Mouse (Mus musculus) yolk sac, embryonic 10.5 days (tissue): ENCODE measurements around the gene Nipbl.
"Not testable (repeated sequence)": the region's sequence is repeated elsewhere in the genome, so short reads cannot be mapped to it uniquely, and the experiment has no call there.

Experiments used
- DNase-seq: peaks from one replicate; pipeline ENCODE4 v3.0.0-alpha.2; 2017; ENCODE audit warnings: low spot score

The Nipbl gene

DNA sequence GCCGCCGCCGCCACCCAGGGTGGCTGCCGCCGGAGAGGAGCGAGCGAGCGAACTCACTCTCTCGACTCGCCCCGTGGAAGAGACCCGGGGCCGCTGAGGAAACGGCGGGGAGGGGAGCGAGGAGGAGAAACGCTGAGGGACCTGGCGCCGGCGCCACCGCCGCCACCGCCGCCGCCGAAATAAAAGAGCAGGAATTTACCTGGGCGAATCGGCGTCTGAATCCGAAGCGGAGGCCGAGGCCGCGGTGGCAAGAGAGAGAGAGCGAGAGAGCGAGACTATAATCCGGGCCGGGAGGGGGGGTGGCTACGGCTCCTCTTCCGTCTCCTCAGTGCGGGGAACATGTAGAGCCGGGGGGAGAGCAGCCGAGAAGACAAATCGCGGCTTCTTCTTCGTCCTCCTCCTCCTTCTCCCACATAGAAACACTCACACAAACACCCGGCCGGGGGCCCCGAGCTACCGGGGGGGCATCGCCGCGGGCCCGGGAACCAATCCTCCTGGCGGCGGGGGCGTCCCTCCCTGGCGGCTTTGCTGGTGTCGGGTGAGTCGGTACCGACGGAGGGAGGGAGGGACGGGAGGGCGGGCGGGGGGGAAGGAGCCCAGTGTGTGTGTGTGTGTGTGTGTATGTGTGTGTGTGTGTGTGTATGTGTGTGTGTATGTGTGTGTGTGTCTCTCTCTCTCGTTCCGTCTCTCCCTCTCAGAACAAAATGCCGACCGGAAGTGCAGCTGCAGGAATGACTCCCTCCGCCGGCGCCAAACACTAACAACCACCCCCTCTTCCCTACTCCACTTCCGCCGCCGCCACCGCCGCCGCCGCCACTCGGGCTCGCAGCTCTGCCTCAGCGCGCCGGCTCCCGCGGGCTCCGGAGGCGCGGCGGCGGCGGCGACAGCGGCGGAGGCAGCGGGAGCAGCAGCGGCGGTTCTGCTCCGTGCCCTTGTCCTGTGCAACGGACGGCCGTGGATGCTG lies at the start of gene Nipbl:
TSS of gene Nipbl (minus strand) at position 538 of the 964 bp plus-strand sequence.
- DNase-seq = peak; percentile 93

DNA sequence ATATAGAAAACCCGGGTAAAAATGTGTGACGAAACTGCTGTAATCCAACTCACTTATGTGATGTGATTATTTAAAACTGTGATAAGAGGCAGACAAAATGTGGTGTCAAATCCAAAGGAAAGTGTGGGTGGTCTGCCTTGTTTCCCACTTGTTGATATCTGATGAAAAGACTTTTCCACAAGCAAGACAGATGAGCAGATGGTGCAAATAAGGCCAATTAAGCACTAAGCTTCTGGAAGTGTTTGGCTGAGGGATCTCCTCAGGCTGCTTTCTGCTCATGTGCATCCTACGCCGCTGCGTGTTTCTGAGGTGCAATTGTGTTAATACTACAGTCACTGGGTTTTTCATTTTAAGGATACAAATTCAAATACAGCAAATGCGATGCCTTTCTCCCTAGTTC lies 41.0 kb upstream of the Nipbl start:
- DNase-seq = no peak

DNA sequence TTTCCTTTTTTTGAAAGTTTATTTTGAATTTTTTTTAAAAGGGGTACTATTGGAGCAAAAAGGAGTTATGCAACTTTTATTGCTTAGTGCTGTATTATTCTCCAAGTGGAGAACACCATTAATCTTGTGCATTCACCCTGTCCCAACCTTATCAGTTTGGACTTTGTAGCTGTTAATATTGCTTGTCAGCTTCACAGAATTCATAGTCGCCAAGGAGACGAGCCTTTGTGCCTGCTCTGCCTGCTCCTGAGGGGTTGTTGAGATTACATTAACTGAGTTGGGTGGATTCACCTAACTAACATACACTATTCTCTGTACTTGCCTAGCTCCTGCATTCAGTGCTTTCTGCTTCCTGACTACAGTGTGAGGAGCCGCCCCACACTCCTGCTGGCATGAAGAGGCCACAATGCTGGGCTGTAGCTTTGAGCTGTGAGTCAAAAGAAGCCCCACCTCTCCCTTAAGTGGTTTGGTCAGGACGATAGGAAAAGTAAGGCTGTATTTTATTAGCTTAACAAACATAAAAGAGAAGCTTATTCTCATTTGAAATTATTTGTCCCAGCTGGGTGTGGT lies 24.8 kb upstream of the Nipbl start:
- DNase-seq = no peak

DNA sequence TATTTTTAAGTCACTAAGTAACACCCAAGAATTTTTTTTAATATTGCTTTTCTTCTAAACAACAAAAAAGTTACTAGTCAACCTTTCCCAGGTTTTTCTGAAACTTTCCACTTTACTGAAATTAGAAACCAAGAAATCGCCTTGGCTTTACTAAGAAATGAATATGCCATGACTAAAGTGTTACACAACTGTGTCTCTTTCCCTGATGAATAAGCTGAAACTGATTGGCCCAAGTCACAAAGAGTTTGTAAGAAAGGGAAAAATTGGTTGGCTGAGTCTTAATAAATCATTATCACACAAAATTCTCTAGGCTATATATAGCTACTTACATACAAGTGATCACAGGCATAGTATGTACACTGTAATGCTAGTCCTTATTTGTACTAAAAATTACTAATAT lies 19.3 kb upstream of the Nipbl start:
- no peak for DNase-seq

DNA sequence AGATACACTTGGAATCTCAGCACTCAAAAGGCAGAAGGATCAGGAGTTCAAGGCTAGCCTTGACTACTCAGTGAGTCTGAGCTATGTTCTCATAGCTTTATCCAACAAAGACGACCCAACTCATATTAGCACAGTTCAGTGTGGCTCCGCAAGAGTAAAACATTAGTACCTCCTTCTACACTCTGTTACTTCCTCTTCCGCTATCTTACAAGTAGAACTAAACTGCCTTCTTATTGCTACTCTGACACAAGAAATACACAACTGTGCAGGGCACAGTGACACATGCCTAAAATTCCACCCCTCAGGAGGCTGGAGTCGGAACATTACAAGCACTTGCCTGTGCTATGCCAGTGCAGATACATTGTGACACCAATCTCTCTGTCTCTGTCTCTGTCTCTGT lies 18.5 kb upstream of the Nipbl start:
- no peak for DNase-seq

DNA sequence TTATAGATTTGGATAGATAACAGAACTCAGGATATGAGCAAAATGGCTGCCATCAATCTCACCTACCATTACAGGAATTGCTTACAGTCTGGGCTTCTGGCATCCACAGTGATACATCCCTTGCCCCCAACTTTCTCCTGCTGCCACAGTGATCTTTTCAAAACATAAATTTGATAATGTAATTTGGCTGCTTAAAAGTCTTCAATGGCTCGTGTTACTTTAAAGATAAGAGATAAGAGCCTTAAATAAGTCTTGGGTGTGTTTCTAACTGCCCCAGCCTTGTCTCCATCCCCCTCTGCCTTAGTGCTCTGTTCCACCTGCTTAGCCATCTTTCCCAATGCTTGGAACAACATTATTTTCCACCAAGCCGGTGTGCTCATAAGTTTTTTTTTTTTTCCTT lies 16.6 kb upstream of the Nipbl start:
- no peak for DNase-seq

DNA sequence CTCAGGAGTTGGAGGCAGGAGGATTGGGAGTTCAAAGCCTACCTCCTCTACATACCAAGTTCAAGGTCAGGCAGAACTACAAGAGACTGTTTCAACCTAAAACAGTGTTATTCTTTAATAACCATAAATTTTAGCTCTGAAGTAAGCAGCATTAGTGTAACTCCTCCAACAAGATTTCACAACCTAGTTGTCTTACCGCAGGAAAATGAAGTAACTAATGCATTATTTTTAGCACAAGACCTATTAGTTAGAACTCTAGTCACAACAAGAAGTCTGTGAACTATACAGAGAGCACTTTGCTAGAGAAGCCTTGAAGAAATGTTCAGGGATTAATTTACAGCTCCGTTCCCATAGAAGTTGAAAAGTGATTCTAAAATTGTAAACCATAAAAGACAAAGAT lies 15.7 kb upstream of the Nipbl start:
- no peak for DNase-seq

DNA sequence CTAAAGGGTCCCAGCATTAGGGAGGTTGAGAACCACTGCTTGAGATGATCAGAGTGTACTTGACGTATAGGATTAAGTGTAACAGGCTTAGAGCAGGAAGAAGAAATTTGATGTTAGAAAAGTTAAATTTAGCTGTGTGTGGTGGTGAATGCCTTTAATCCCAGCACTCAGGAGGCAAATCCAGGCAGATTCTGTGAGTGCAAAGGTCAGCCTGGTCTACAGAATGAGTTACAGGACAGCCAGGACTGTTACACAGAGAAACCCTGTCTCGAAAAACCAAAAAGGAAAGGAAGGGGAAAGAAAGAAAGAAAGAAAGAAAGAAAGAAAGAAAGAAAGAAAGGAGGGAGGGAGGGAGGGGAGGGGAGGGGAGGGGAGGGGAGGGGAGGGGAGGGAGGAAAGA lies 12.0 kb upstream of the Nipbl start:
- DNase-seq = not testable (repeated sequence)

DNA sequence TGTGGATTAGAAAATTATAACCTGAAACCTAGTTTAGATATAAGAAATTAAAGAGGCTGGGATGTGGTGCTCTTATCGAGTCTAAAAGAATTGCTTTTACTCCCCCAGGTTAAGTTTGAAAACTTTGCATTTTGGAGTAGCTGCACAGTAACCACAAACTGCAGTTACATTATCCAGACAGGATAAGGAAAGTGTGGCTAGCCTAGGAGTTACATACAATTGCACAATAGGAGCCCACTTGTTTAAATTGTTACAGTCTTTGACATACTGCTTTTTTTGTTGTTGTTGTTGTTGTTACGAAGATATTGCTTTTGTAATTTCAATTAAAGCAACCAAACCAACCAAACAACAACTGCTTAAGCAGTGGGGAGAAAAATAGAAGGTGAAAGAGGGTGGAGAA lies 11.2 kb upstream of the Nipbl start:
- no peak for DNase-seq

DNA sequence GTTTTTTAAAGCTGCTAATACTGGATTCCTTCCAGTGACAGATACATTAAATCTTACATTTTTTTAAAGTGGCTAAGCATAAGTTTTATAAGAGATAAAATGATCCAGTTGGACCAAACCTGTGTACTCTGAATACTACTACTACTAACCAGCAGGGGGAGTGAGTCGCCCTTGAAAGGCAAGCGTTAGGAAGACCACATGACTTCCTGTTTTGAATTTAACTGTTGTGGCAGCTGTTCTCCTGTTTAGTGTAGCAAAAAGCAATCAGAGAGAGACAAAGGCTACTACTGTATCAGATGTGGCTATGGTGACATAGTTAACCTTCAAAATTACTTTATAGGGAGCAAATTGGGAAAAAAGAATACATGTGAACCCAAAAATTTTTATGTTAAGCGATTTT lies 6.8 kb upstream of the Nipbl start:
- no peak for DNase-seq

DNA sequence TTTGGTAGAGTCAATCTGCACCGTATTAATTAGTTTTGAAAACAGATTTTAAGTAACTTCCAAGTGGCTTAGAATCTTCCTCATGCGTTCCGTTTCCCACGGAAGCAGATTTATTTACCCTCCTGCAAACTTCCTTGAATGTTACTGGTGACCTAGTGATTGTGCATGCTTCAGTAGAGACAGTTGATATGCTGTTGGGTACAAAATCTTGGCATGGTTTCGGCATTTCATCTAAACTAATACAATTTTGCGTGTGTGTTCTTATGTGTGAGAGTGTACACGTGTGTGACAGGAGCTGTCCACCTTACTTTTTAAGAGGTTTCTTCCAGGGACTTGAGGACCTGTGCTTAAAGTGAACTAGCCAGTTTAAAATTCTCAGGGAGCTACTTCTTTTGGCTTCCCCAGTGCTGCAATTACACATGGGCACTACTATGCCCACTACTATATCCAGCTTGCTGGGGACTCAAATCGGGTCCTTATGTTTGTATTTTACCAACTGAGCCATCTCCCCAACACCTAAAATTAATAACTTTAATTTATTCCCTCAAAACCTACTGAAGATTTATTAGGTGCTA lies 3.0 kb upstream of the Nipbl start:
- no peak for DNase-seq

DNA sequence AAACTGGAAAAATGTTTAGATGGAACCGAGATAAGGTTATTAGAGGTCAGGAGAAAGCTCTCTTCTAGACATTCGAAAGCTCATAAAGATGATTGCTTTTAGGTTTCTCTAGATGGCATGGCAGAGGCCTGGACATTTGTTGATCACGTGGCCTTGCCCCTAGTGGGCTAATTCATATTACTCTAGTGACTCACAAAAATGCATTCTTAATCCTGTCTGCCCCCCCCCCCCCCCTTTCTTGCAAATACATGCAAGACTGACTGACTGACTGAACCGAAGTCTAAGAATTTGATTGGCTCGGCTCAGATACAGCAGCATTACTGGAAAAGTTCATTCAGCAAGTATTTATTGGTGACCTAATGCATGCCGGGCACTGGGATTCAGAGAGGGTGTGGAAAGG lies 2.2 kb upstream of the Nipbl start:
- peak; percentile 36 for DNase-seq

DNA sequence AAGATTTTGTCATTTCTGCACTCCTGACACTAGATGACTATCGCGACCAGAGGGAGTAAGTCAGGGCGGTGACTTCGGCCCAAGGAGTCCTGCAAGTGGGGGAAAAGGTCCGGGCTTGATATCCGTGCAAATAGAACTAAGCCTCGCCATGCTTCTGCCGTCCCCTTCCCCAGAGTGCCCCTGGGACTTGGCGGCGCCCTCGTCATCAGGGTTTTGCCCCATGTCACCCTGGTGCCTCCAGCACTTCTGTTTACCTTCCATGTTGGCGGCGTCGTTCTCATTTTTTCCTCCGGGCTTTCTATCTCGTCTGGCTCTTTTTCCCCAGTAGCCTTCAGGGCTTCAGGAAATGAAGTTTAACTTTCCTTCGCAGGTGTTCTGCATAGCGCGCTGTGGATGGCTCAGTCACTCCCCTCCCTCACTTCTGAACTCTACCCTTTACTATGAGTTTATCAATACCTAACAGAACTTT lies 1.7 kb upstream of the Nipbl start:
- peak; percentile 42 for DNase-seq

DNA sequence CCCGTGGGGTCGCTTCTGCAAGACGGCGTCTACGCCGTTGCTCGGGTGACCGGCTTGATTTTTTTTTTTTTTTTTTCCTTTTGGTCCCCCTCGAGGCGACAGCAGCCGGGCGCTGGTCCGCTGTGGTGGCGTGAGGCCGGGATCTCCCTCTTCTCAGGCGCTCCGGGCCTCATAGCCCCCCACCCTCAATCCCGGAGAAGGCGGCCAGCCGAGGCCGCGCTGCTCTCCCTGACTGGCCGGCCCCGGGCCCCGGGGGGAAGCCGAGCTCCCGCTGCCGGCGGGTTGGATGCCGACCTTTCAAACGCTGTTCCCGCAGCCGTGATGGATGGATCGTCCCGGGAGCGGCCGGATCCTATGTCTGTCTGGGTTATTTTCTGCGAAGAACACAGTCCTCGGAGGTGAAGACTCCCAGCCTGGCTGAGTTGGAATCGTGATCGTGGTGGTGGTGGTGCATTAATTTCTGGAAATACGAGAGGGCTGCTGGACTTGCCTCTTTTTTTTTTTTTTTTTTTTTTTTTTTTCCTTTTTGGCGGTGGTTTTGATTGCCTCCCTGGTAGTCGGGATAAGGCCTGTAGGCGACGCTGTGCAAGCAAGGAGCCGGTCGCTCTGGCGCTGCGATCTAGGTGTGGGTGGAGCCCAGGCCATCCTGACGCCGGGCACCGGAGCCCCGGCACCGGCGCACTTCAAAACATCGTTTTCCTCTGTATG lies 781 bp upstream of the Nipbl start:
- peak; percentile 75 for DNase-seq

DNA sequence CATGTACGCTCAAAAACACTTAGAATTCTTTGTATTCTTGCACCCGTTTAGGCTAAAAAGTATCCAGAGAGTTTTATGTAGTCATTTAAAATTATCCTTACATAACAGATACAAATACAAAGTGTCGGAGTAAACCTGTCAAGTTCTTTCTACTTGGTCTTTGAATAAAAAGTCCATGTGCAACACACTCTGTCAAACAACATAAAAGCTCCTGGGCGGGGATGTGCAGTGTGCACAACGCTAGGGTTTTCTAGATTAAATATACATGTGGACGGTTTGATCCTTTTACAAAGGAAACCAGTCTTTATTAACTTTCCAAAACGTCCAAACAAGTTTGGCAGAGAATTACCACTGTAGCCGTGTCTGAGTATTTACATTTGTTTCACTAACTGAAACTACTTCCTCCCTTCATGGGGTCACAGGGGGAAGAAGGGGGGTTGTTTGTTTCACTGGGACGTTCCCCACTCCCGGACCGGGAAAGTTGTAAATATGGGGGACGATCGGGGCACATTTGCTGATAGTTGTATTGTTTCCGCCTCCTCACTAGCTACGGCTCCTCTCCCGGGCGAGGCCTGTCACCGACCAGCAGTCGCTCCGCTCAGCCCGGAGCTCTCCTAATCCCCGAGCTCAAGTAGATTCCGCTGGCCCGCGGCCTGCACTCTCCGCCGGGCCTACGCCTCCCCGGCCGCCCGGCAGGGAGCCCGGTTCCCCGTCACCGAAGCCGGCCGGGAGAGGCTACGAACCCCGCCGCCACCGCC lies 916 bp downstream of the Nipbl start:
- peak; percentile 68 for DNase-seq

DNA sequence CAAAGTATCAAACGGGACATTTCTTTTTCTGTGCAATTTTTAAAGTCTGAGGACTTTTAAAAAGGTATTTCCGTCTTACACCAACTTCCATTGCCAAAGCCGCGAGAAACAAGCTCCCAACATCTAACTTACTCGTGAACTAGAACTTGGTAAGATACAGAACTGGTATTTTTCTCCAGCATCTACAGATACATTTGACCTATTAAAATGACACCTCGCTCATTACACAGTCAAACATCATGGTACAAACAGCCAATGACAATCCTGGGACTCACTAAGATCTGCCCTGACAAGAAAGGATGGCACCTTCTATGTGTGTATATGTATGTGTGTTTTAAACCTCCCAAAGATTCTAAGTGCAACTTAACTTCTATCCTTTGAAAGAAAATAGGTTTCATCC lies 1.5 kb downstream of the Nipbl start:
- no peak for DNase-seq

DNA sequence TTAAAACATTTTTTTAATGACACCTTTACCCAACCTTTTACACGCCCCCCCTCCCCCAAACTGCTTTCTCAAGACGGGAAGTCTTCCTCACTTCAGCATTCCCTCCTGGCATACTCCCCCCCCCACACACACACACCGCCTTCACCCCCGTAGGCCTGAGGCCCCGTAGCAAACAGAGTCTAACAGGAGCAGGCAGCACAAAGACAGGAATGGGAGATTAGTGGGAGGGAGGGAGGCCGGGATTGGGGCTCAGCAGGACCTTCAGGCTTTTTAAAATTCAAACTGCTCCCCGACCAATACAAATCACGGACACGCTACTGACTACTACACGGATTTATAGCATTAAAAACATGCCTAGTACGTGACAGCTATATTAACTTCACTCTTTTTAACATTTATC lies 2.1 kb downstream of the Nipbl start:
- DNase-seq = peak; percentile 42

DNA sequence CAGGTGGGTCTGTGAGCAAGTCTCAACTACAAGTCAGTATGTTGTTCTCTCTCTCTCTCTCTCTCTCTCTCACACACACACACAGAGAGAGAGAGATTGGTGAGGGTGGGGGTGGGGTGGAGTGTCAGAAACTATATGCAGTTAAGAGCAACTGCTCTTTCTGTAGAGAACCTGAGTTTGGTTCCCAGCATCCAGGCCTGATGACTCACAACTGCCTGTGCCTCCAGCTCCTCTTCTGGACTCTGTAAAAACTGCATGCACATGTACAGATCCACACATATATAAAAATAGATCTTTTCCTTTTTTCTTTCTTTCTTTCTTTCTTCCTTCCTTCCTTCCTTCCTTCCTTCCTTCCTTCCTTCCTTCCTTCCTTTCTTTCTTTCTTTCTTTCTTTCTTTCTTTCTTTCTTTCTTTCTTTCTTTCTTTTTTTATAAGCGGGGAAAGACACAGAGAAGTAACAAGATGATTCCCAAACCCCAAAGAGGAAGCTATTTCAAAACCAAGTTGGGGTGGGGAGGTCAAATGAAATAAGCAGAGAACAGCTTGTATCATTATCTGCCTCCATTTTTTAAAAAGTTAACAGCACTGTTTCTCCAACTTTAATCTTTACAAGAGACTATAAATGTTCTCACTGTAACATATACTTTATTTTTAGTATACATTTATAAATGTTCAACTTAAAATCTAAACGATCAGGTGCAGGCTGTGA lies 10.9 kb downstream of the Nipbl start:
- DNase-seq = no peak

DNA sequence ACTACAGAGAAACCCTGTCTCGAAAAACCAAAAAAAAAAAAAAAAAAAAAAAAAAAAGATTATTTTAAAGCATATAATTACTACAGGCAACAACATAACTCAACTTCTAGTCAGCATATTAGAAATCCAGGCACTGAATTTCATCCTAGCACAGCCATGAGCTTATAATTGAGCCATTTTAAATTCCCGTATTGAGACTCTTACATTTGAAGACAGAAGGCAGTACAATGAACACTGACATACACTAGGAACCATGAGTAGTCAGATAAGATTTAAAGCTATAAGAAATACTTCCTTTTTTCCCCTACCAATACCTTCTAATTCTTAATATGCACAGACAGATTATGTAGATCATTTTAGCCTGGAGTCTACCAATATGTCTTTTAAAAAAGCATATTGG lies 11.7 kb downstream of the Nipbl start:
- no peak for DNase-seq

DNA sequence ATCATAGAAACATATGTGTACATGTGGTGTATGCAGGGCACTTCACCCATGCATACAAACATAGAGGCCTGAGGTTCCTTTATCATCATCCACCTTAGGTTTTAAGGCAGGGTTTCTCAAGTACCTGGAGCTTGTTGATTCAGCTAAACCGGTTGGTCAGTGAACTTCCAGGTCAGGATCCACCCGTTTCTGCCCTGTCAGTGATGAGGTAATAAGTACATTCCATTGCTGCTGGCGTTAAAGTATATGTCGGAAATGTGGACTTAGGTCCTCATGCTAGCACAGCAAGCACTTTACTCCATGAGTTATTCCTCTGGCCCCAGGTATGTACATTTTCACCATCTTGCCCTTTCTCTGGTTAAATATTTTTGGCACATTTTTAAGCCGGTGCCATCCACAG lies 14.8 kb downstream of the Nipbl start:
- DNase-seq = peak; percentile 49

DNA sequence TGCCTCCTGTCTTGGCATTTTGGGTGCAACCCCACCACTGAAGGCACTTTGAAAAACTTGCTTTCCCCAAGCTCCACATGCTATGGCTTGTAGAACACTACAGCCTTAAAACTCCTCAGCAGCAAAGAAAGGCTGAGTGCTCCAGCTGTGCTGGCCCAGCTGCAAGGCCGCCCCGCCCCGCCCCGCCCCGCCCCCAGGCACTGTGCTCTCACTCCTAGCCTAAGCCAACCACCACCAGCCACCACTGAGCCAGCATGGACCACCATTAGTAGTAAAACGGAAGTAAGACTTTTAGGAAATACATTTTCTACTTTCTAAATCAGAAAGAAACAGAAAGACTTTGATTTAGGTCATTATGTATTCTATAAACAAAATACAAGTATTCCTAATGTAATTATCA lies 23.4 kb downstream of the Nipbl start:
- no peak for DNase-seq
